Mouse (Mus musculus): ENCODE data around the gene Utrn.

GRCm38 (mm10) chr10:12614465-12615199 is 254.5 kb downstream of the Utrn start:
- TF ChIP-seq MAX (IDR thresholded peaks at IDR 0.05; ENCODE audit: low read depth) (no peak), POLR2A (IDR thresholded peaks at IDR 0.05; ENCODE audit: insufficient read length, low read depth) (no peak), MYOD1 (IDR thresholded peaks at IDR 0.05; ENCODE audit: control insufficient read depth in 1 of 3, insufficient read length in 2 of 3, low read depth in 2 of 3) (no peak), TCF12 (IDR thresholded peaks at IDR 0.05; ENCODE audit: insufficient read depth, poor library complexity, severe bottlenecking) (no peak), USF1 (IDR thresholded peaks at IDR 0.05; ENCODE audit: low read depth) (no peak), SRF (IDR thresholded peaks at IDR 0.05; ENCODE audit: control insufficient read depth, insufficient read length, low read depth) (no peak), REST (IDR thresholded peaks at IDR 0.05; ENCODE audit: insufficient read depth, insufficient read length) (no peak), TCF3 (IDR thresholded peaks at IDR 0.05; ENCODE audit: insufficient read length, low read depth) (no peak)

Measured in myocyte (in vitro differentiated cells).